Mouse (Mus musculus) cerebellum, adult 18-20 months (tissue): ENCODE results near the gene Hk1.

ENCODE experiments used
- DNase-seq, 2 experiments: peaks; one replicate each; pipeline ENCODE4 v3.0.0; 2021

The Hk1 gene

DNA sequence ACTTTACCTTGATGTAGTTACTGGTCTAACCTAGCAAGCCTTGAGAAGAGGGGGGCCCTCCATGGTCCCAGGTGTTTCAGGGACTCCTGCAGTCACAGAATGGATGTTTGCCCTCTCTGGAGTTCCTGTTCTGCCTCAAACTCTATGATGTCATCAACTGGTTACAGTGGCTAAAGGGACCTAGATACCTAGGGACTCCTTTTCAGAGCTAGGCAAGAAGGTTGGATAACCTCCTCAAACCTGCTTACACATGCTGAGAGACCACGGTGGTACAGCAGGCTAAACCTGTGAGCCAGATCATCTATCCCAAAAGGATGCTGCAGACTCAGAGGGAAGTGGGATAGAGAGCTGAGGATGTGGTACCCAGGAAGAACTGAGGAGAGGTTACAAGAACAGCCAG, at the start of gene Hk1:
Gene Hk1, minus strand, starts transcription at position 101 of the 400 bp plus-strand sequence.
- no peak for DNase-seq

- no peak for DNase-seq
Measured at GRCm38 (mm10) chr10:62425081-62425871, 45.6 kb upstream of the Hk1 start.

- DNase-seq, result no peak
Measured at GRCm38 (mm10) chr10:62422255-62422654, 42.5 kb upstream of the Hk1 start, which contains the start of gene Hkdc1. Gene Hkdc1 (minus strand): TSS chr10:62422491.

DNA sequence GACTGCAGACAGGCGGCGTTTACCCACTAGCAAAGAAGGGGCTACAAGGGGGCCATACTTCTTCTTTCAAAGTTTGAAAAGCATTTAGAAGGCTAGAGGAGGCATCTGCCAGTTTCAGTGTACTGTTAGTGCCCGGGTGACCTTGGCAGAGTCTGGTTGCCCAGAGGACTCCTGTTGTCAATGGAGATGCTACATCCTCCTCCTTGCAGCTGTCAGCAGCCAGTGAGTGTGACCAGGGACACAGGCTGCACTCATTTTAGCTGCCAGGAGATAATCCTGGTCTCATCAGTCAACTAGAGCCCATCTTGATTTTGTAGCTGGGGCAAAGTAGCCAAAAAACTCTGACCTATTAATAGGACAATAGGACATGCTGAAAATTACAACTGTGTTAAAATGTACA, 41.4 kb upstream of the Hk1 start:
- no peak for DNase-seq

DNA sequence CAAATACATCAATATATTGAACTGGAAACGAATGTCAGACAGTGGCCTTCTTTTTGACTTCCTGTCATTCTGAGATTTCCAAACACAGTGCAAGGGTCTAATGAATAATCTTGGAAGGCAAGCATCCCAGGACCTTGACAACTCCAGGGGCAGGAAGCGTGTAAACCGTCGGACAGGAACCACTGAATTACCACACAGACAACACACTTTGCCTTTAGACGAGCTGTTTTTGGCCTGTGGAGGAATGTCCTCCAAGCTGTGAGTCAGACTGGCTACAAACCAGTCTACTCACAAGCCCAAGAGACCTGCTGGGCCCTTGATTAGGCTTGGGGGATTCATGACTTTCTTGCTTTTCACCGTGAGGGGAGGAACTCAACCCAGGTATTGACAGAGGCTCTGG, 40.7 kb upstream of the Hk1 start:
- DNase-seq, result no peak

DNA sequence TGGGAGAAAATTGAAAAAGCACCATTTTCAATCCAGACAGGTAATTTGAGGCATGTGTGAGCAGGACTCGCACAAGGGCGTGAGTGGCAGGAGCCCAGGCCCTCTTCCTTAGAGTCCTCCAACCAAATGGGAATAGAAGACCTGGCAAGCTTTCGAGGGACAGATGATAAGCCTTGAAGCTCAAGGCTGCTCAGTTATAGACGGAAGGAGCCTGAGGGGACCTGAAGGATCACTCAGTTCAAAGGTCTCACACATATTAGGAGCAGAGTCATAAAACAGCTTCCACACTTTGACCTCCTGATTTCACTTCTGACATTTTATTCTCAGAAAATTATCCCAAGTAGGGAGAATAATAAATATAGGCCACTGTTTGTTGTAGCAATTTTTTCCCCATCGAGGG, 39.7 kb upstream of the Hk1 start:
- DNase-seq, result no peak

GRCm38 (mm10) chr10:62418831-62419356, 39.2 kb upstream of the Hk1 start:
- no peak for DNase-seq

DNA sequence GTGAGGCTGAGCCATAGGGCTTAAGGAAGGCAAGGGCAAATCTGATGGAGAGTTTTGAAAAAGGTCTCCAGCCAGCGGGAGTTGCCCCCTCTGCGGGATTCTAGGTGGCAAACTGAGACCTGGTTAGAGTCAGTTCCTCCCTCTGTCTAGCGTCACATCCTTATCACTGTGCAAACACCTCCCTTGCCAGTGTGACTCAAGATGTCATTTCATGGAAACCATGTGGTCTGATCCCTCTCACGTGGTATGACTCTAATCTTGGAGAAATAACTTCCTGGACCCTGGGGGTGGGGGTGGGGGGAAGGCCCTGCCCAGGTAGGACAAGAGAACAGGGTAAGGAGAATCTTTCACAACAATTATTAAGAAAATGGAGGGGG, 33.9 kb upstream of the Hk1 start:
- no peak for DNase-seq

- no peak for DNase-seq
Measured at GRCm38 (mm10) chr10:62412906-62413605, 33.3 kb upstream of the Hk1 start.

GRCm38 (mm10) chr10:62411431-62412410, 32.0 kb upstream of the Hk1 start:
- DNase-seq, result peak; percentile 17 to 26

DNA sequence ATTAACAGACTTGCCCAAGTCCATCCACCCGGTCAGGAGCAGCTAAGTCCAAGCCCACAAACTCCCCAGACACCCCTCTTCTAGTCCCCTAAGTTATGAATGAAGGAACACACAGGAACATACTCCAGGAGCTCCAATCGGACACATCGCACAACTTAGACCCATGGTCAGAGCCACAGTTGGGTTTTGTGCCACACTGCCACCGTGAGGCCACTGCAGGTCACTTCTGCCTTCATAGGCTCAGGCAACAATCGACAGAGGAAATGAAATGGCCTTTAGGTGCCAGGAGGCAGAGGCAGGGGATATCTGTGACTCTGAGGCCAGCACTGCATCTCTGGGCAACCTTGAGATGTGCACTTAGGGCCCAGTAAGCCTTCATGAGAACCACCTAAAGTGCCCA, 31.2 kb upstream of the Hk1 start:
- DNase-seq, result peak; percentile 81 to 83

- no peak for DNase-seq
Measured at GRCm38 (mm10) chr10:62404901-62405300, 25.2 kb upstream of the Hk1 start.

GRCm38 (mm10) chr10:62401641-62402111, 22.0 kb upstream of the Hk1 start:
- DNase-seq, result peak; percentile 22 to 25

- no peak for DNase-seq
Measured at GRCm38 (mm10) chr10:62383011-62383410, 3.3 kb upstream of the Hk1 start.

DNA sequence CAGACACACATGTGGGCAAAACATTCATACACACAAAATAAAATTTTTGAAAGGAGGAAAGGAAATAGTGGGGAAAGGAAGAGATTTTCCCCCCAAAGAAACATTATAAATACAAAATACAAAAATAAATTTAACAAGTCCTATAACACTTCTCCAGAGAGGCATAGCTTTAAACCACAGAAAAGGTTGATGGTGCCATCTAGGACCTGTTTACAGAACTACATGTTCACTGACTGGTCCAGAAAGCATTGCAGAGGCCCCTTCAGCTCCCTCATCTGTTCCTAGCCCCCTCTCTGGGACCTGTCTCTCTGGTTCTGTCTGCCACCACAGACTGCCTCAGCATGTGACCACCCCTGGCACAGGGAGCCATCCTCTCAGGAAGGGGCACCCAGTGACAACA, 1.2 kb upstream of the Hk1 start:
- peak; percentile 9 to 24 for DNase-seq

GRCm38 (mm10) chr10:62358827-62359226, 20.9 kb downstream of the Hk1 start:
- DNase-seq, result no peak

DNA sequence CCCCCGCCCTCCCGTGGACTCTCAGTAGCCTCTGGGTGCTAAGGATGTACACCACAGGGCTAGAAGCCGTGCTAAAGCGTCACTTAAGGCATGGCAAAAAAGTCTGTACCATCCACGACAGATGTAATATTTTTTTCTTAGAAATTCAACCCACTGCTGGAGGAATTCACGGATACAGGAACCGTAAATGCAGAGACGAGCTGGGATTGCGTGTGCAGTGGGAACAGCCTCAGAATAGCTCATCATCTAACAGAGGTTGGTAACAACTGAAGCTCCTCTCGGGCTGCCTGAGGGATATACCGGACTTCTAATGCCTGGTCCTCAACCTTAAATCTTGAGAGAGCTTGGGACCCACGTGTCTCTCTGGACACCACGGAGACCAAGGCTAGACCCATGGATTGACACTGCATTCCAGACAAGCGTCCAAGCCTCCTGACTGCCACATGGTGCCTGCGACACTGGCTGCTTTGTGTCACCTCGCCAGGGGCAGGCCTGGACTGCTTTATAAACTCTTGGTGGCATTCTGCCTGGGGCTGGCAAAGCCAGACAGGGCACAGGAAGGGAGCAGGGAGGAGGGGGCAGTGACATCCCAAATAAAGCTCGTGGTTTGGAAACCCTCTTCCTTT, 23.5 kb downstream of the Hk1 start:
- peak; percentile 10 to 19 for DNase-seq

GRCm38 (mm10) chr10:62345147-62345546, 34.6 kb downstream of the Hk1 start:
- DNase-seq, result no peak

GRCm38 (mm10) chr10:62344004-62344752, 35.5 kb downstream of the Hk1 start:
- no peak for DNase-seq

GRCm38 (mm10) chr10:62342512-62342911, 37.2 kb downstream of the Hk1 start:
- DNase-seq, result no peak

DNA sequence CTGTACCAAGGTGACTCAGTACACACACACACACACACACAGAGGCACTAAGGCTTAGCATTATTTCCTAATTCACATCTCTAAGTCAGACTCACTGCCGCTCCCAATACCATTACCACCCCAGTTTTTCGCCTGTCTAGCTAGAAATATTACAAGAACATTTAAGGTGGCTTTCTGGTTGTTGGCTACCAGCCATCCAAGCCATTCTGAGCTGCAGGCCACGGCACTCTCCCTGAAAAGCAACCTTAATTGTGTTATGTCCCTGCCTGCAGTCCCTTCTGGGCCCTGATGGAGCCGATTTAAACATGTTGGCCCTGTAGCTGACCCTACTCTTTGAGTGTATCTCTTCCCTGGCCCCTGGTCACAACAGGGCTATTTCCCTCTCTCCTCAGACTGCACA, 37.8 kb downstream of the Hk1 start:
- DNase-seq, result peak in 1 of 2 experiments; percentile 7
